Mouse (Mus musculus): Measurements from ENCODE around the gene Cyp4f40.

DNA sequence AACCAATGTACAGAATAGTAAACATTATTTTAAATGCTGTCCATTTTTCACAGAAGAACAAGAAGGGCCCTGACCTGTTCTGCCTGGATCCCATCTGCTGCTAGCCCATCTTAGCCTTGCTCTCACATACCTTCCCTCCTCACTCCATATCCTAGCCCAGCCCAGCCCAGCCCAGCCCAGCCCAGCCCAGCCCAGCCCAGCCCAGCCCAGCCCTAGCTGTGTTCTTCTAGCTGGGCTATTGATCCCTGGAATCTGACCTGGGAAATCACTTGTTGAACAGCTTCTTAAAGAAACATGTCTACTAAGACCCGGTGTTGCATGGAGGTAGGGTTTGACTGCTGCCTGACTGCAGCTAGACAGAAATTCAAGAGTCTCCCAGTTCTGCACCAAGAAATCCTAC, 454 bp upstream of the Cyp4f40 start:
- TF ChIP-seq CTCF (IDR thresholded peaks at IDR 0.05; ENCODE audit: borderline replicate concordance, insufficient read depth, low read depth, low read length), result no peak
- no peak for TF ChIP-seq POLR2A (IDR thresholded peaks at IDR 0.05; ENCODE audit: borderline replicate concordance, insufficient read depth, low read length)

Data from cerebellum, adult 2 months (tissue).